Mouse (Mus musculus) ovary, adult 18-20 months (tissue): ENCODE results near the gene Lrrc74a.

Source experiments
- DNase-seq: peaks from one replicate; pipeline ENCODE4 v3.0.0; 2022; ENCODE audit warnings: low spot score, mixed read lengths

Lrrc74a gene

GRCm38 (mm10) chr12:86734319-86734810 is at the start of gene Lrrc74a:
Gene Lrrc74a (plus strand): TSS chr12:86734369.
- no peak for DNase-seq

- DNase-seq = no peak
These were observed 48.9 kb upstream of the Lrrc74a start for GRCm38 (mm10) chr12:86685275-86685674.

GRCm38 (mm10) chr12:86686551-86687330 is 47.4 kb upstream of the Lrrc74a start:
- DNase-seq = no peak

- DNase-seq = no peak
These were observed 46.7 kb upstream of the Lrrc74a start for GRCm38 (mm10) chr12:86687445-86687955.

GRCm38 (mm10) chr12:86687971-86688573 is 46.1 kb upstream of the Lrrc74a start:
- no peak for DNase-seq

GRCm38 (mm10) chr12:86688917-86689316 is 45.3 kb upstream of the Lrrc74a start:
- DNase-seq = no peak

- DNase-seq = no peak
These were observed 43.3 kb upstream of the Lrrc74a start for GRCm38 (mm10) chr12:86690700-86691485.

- DNase-seq = no peak
These were observed 41.5 kb upstream of the Lrrc74a start for GRCm38 (mm10) chr12:86692471-86693356.

- no peak for DNase-seq
These were observed 40.8 kb upstream of the Lrrc74a start for GRCm38 (mm10) chr12:86693389-86693788.

- no peak for DNase-seq
These were observed 39.7 kb upstream of the Lrrc74a start for GRCm38 (mm10) chr12:86694441-86694840.

- DNase-seq = no peak
These were observed 36.2 kb upstream of the Lrrc74a start for GRCm38 (mm10) chr12:86697996-86698395.

- DNase-seq = no peak
These were observed 35.6 kb upstream of the Lrrc74a start for GRCm38 (mm10) chr12:86698537-86698936.

- no peak for DNase-seq
These were observed 33.9 kb upstream of the Lrrc74a start for GRCm38 (mm10) chr12:86699965-86700926.

GRCm38 (mm10) chr12:86700927-86701310 is 33.2 kb upstream of the Lrrc74a start:
- no peak for DNase-seq

- DNase-seq = no peak
These were observed 32.7 kb upstream of the Lrrc74a start for GRCm38 (mm10) chr12:86701491-86701890.

- DNase-seq = no peak
These were observed 31.5 kb upstream of the Lrrc74a start for GRCm38 (mm10) chr12:86702690-86703089.

GRCm38 (mm10) chr12:86705843-86706242 is 28.3 kb upstream of the Lrrc74a start:
- DNase-seq = no peak

GRCm38 (mm10) chr12:86714026-86714425 is 20.1 kb upstream of the Lrrc74a start:
- no peak for DNase-seq

- no peak for DNase-seq
These were observed 18.8 kb upstream of the Lrrc74a start for GRCm38 (mm10) chr12:86715401-86715800.

GRCm38 (mm10) chr12:86716962-86717361 is 17.2 kb upstream of the Lrrc74a start:
- DNase-seq = no peak
